Mouse (Mus musculus) forebrain, embryonic 16.5 days (tissue): Measurements from ENCODE around the gene Gm10490. TPM values are rescaled to one million over a fixed set of nuclear protein-coding genes. Genes with fewer than 3 reads are reported as not detected.
"Not testable (repeated sequence)": the region's sequence is repeated elsewhere in the genome, so short reads cannot be mapped to it uniquely, and the experiment has no call there.

Experiments used
- ATAC-seq: fragments of 200-750 bp; cut with Nextera tagmentation; 2 replicates; pipeline ENCODE4 v1.8.0; 2017; ENCODE audit warnings: mild to moderate bottlenecking, moderate library complexity
- H3K27ac ChIP-seq: fragments of 300-500 bp; sonication (generic); 2 replicates; pipeline ENCODE4 v1.5.1; 2014; ENCODE audit warnings: low read length, control low read depth
- H3K27me3 ChIP-seq: fragments of 300-500 bp; sonication (generic); replicated peaks from 2 replicates; pipeline ENCODE4 v1.6.1; 2014; ENCODE audit warnings: low read length; ENCODE audit not compliant: control insufficient read depth, insufficient read depth
- H3K36me3 ChIP-seq: fragments of 300-500 bp; sonication (generic); 2 replicates; pipeline ENCODE4 v1.6.1; 2014; ENCODE audit not compliant: control insufficient read depth, insufficient read depth
- H3K4me1 ChIP-seq: fragments of 300-500 bp; sonication (generic); replicated peaks from 2 replicates; pipeline ENCODE4 v1.6.1; 2014; ENCODE audit warnings: low read length; ENCODE audit not compliant: control insufficient read depth, insufficient read depth
- H3K4me2 ChIP-seq: fragments of 300-500 bp; sonication (generic); 2 replicates; pipeline ENCODE4 v1.6.1; 2014; ENCODE audit warnings: mild to moderate bottlenecking, low read length, control low read depth
- H3K4me3 ChIP-seq: fragments of 300-500 bp; sonication (generic); replicated peaks from 2 replicates; pipeline ENCODE4 v1.5.1; 2014; ENCODE audit warnings: mild to moderate bottlenecking, low read length, control low read depth
- H3K9ac ChIP-seq: fragments of 300-500 bp; sonication (generic); replicated peaks from 2 replicates; pipeline ENCODE4 v1.6.1; 2014; ENCODE audit warnings: low read depth, low read length, control low read depth
- H3K9me3 ChIP-seq: fragments of 300-500 bp; sonication (generic); 2 replicates; pipeline ENCODE4 v1.6.1; 2016; ENCODE audit warnings: low read length; ENCODE audit not compliant: control insufficient read depth
- WGBS: fragments of 180-500 bp; shearing (Covaris S2); extraction: QIAGEN DNeasy Blood & Tissue Kit; methylation state at CpG from one replicate; pipeline ENCODE4 v1.1.7; 2014; 5-methylcytosine and 5-hydroxymethylcytosine counted together
- polyA plus RNA-seq: library from polyadenylated mRNA; unstranded; fragments of >200 nt; fragmentation: Nextera tagmentation; extraction: Ambion mirVana; gene quantifications from 2 replicates; pipeline ENCODE4 v1.2.1, GENCODE M21; 2015

Gene Gm10490
- not detected in 2 replicates for polyA plus RNA-seq

DNA sequence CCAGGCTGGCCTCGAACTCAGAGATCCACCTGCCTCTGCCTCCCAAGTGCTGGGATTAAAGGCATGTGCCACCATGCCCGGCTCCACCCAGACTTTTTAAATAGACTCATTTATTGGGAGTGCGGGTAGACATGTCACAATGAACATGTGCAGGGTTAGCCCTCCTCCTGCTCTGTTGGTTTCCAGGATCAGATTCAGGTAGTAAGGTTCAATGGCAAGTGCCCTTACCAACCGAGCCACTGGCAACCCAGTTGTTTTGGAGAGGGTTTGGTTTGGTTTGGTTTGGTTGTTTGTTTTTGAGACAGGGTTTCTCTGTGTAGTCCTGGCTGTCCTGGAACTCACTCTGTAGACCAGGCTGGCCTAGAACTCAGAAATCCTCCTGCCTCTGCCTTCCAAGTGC, at the start of gene Gm10490:
TSS of gene Gm10490 (plus strand) at position 301 of the 400 bp plus-strand sequence.
- not testable (repeated sequence) for H3K27ac ChIP-seq, H3K4me3 ChIP-seq, H3K36me3 ChIP-seq, H3K9me3 ChIP-seq, H3K9ac ChIP-seq, ATAC-seq, H3K4me1 ChIP-seq, H3K4me2 ChIP-seq, H3K27me3 ChIP-seq
- WGBS = 92% methylated on average over 4 of the region's 4 CpGs

DNA sequence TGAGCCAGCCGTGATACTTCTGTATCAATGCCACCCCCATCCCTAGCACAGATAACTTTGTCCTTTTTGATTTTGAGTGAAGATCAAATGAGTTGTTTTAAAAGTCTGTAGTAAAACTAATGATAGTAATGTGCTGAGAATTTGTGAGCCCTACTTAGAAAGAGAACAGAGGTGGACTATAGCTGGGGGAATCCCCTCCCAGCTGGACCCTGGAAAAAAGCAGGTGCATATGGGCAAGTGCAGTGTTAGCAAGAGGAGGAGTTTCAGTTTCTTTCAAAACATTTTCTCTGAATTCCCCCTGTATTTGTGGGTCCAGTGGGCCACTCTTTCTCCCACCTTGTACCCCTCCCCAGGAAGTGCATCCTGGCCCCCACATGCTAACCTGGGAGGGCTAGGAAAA, 46.2 kb upstream of the Gm10490 start:
- no peak overlapping the region for H3K27ac ChIP-seq
- no peaks in the 10 kb centered on the region for H3K36me3 ChIP-seq
- H3K27me3 ChIP-seq = no peaks in the 10 kb centered on the region
- no peaks in the 10 kb centered on the region for H3K9me3 ChIP-seq
- ATAC-seq = no peak
- H3K4me1 ChIP-seq = no peaks in the 10 kb centered on the region
- H3K4me2 ChIP-seq = no peak overlapping the region
- H3K9ac ChIP-seq = no peak overlapping the region
- WGBS = 93% methylated on average over 1 of the region's 1 CpGs
- no peak overlapping the region for H3K4me3 ChIP-seq

DNA sequence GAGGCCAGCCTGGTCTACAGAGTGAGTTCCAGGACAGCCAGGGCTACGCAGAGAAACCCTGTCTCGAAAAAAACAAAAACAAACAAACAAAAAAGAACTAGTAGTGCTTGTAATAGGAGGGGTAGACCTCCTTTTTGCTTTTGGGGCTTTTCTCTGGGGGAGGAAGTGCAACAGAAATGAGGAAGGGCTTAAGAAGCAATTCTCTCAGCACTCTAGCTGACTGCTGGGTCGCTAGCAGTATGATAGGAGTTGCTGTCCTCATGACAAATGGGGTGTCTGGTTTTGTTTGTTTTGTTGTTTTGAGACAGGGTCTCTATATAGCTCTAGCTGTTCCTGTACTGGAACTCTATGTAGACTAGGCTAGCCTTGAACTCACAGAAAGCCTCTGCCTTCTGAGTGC, 44.8 kb upstream of the Gm10490 start:
- Histone ChIP-seq H3K4me2 (no peak overlapping the region), H3K27me3 (no peaks in the 10 kb centered on the region), H3K9me3 (no peaks in the 10 kb centered on the region), H3K4me1 (no peaks in the 10 kb centered on the region), H3K9ac (no peak overlapping the region), H3K27ac (no peak overlapping the region), H3K4me3 (no peak overlapping the region), H3K36me3 (no peaks in the 10 kb centered on the region)
- 86% methylated on average over 3 of the region's 3 CpGs for WGBS
- ATAC-seq = no peak

DNA sequence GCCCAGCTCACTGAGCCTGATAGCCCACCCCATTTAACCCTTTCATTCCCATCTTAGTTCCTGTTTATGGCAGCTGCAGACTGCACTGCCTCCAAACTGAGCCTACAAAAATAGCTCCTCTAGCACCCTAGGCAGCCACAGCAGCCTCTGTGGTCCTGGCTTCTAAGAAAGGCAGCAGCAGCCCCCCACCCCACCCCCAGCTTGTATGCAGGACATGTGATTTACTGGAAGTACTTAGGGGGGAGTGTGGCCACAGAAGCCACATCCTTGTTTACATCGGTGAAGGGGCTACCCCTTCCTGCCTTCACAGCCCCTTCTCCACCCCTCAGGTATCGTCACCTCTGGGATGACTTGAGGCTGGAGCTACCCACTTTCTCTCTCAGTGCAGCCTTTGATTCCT, 44.0 kb upstream of the Gm10490 start:
- H3K9me3 ChIP-seq = no peaks in the 10 kb centered on the region
- H3K27me3 ChIP-seq = no peaks in the 10 kb centered on the region
- H3K4me3 ChIP-seq = no peak overlapping the region
- H3K4me1 ChIP-seq = no peaks in the 10 kb centered on the region
- no peaks in the 10 kb centered on the region for H3K36me3 ChIP-seq
- no peak overlapping the region for H3K27ac ChIP-seq
- WGBS = 97% methylated on average over 2 of the region's 2 CpGs
- no peak overlapping the region for H3K4me2 ChIP-seq
- ATAC-seq = no peak
- H3K9ac ChIP-seq = no peak overlapping the region

DNA sequence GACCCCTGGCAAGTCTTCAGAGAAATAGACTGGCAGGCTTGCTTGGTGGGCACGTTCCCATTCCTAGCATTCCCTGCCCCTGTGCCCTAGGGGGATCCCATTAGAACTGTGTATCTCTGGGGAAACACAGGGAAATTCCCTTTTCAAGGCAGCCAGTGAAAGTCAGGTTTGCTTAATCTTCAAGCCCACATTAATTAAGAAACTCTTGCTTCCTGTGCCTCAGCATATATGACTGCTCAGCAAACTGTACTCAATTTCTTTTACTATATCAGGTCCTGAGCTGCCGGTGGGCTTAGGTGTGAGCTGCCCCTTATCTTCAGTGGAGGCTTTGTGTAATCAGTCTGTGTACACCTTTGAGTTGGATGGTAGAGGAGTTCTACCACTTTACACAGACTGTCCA, 43.6 kb upstream of the Gm10490 start:
- Histone ChIP-seq H3K4me2 (no peak overlapping the region), H3K4me1 (no peaks in the 10 kb centered on the region), H3K27me3 (no peaks in the 10 kb centered on the region), H3K9me3 (no peaks in the 10 kb centered on the region), H3K4me3 (no peak overlapping the region), H3K36me3 (no peaks in the 10 kb centered on the region), H3K27ac (no peak overlapping the region), H3K9ac (no peak overlapping the region)
- no peak for ATAC-seq
- WGBS = 72% methylated on average over 2 of the region's 2 CpGs

DNA sequence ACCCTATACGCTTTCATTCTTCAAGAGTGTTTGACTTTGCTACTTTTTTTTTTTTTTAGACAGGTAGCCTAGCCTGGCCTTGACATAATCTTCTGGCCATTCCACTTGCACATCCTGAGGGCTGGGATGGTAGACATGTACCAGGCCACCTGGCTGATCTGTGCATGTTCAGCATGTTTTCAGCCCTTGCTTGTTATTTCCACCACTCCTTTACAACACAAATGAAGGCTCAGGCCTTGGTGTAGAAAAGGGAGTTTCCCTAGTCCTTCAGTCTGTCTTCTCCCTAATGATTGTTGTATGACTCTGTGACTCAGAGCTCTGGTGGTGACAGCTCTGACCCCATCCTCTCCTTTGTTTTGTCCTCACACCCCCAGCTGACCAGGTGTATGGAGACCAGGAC, 42.2 kb upstream of the Gm10490 start:
- H3K4me1 ChIP-seq = no peaks in the 10 kb centered on the region
- H3K9me3 ChIP-seq = no peaks in the 10 kb centered on the region
- WGBS = 100% methylated on average over 1 of the region's 1 CpGs
- H3K36me3 ChIP-seq = peaks cover 3% of the 10 kb centered on the region; the same call in 1 of the 2 replicates
- no peak overlapping the region for H3K9ac ChIP-seq
- no peak overlapping the region for H3K4me2 ChIP-seq
- H3K4me3 ChIP-seq = no peak overlapping the region
- H3K27ac ChIP-seq = no peak overlapping the region
- ATAC-seq = no peak
- H3K27me3 ChIP-seq = no peaks in the 10 kb centered on the region

DNA sequence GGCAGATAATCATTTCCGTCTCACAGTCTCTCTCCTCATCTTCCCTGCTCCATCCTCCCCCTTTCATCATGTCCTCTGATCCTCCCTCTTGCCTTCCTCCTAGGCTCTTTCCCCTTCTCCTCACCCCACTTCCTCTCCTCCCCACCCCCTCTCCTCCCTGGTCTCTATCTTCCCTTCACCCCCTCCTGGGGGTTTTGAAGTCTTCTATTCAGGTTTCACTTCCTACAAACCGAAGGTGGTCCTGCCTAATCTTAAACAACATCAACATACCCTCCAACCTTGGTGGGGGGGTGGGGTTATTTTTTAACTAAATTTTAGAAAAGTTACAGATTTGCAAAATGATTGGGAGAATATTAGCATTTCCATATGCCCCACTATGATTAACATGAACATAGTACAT, 40.8 kb upstream of the Gm10490 start:
- no peak overlapping the region for H3K4me3 ChIP-seq
- 52% methylated on average over 2 of the region's 2 CpGs for WGBS
- H3K36me3 ChIP-seq = peaks cover 3% of the 10 kb centered on the region; the same call in 1 of the 2 replicates
- H3K4me2 ChIP-seq = no peak overlapping the region
- H3K9ac ChIP-seq = no peak overlapping the region
- no peaks in the 10 kb centered on the region for H3K9me3 ChIP-seq
- no peaks in the 10 kb centered on the region for H3K27me3 ChIP-seq
- no peak for ATAC-seq
- no peak overlapping the region for H3K27ac ChIP-seq
- no peaks in the 10 kb centered on the region for H3K4me1 ChIP-seq

DNA sequence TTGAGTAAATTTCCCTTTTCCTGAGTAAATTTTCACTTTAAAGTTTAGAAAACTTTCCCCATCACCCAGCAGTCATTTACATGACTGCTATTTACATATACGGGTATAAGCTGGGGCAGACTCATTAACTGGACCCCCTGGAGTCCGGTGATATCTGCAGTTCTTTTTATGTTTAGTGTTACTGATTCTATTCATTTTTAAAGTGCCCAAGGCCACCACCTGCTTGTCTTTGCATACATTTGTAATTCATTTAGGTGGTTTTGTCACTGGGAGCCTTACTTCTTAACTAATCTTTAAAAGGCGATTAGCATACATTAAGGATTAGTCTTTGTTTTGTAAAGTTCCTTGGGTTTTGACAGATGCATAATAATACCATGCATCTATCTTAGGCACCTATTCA, 39.5 kb upstream of the Gm10490 start:
- Histone ChIP-seq H3K27ac (no peak overlapping the region), H3K36me3 (peaks cover 5% of the 10 kb centered on the region; the same call in 1 of the 2 replicates), H3K27me3 (no peaks in the 10 kb centered on the region), H3K9me3 (no peaks in the 10 kb centered on the region), H3K9ac (no peak overlapping the region), H3K4me1 (no peaks in the 10 kb centered on the region), H3K4me2 (no peak overlapping the region), H3K4me3 (no peak overlapping the region)
- WGBS = 16% methylated on average over 3 of the region's 3 CpGs
- ATAC-seq = no peak

DNA sequence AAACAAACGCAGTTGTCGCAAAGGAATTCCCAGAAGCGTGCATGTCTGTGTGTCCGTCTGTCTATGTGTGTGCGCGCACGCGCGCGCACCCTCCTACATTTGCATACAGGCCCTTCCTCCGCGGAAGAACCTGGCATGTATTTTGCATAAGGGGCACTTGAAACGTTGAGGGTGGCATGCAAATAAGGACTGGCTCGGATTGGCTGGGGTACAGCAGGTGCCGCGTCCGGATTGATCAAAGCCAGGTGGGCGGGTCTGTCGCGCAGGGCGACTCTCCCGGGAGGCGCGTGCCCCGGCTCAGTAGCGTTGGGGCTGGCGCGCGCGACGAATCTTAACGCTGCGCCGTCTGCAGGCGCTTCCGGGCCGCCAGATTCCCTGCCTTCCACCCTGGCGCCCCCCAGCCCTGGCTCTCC, 31.3 kb upstream of the Gm10490 start, which contains the start of gene Pim2:
TSS of gene Pim2 (plus strand) at position 256 of the 413 bp plus-strand sequence.
- peaks cover 2% of the 10 kb centered on the region; the same call in 1 of the 2 replicates for H3K36me3 ChIP-seq
- H3K27me3 ChIP-seq = no peaks in the 10 kb centered on the region
- WGBS = 13% methylated on average over 36 of the region's 38 CpGs
- H3K4me2 ChIP-seq = peak within 1 kb of the TSS; percentile 77
- no peaks in the 10 kb centered on the region for H3K9me3 ChIP-seq
- ATAC-seq = peak; percentile 91
- peak within 1 kb of the TSS; percentile 47 for H3K27ac ChIP-seq
- peak within 1 kb of the TSS; percentile 51 for H3K4me3 ChIP-seq
- H3K4me1 ChIP-seq = peaks cover 13% of the 10 kb centered on the region
- H3K9ac ChIP-seq = peak within 1 kb of the TSS; percentile 63

DNA sequence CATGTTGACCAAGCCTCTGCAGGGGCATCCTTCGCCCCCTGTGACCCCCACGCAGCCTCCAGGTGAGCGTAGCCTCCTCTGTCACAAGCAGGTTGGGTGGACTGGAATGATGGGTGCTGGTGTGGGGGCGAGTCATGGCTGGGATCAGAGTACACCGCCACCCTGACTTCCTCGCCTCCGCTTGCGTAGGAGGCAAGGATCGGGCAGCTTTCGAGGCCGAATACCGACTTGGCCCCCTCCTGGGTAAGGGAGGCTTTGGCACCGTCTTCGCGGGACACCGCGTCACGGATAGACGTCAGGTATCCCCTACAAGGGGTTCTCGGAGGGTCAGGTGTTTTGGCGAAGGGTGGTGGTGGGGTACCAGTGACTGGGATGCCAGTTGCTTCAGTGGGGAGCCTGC, 30.8 kb upstream of the Gm10490 start:
- peak; percentile 21 for ATAC-seq
- H3K4me2 ChIP-seq = peak overlapping the region; percentile 77
- WGBS = 15% methylated on average over 21 of the region's 21 CpGs

More for the DNA sequence above, 30.8 kb upstream of the Gm10490 start:
- H3K4me3 ChIP-seq = peak overlapping the region; percentile 51
- peaks cover 16% of the 10 kb centered on the region for H3K4me1 ChIP-seq
- peaks cover 2% of the 10 kb centered on the region; the same call in 1 of the 2 replicates for H3K36me3 ChIP-seq
- no peak overlapping the region for H3K27ac ChIP-seq
- no peaks in the 10 kb centered on the region for H3K9me3 ChIP-seq
- H3K9ac ChIP-seq = peak overlapping the region; percentile 63
- H3K27me3 ChIP-seq = no peaks in the 10 kb centered on the region
